Mouse (Mus musculus) mesoderm, embryonic 11.5 days (tissue): ENCODE data around the gene Slc9a3r1.

Experiments used
- DNase-seq: peaks from one replicate; pipeline ENCODE4 v3.0.0-alpha.2; 2012; ENCODE audit warnings: low read depth, low spot score

The Slc9a3r1 gene

GRCm38 (mm10) chr11:115188539-115189231 is 25.5 kb downstream of the Slc9a3r1 start:
- DNase-seq = no peak

GRCm38 (mm10) chr11:115189304-115189703 is 26.2 kb downstream of the Slc9a3r1 start:
- DNase-seq = no peak

DNA sequence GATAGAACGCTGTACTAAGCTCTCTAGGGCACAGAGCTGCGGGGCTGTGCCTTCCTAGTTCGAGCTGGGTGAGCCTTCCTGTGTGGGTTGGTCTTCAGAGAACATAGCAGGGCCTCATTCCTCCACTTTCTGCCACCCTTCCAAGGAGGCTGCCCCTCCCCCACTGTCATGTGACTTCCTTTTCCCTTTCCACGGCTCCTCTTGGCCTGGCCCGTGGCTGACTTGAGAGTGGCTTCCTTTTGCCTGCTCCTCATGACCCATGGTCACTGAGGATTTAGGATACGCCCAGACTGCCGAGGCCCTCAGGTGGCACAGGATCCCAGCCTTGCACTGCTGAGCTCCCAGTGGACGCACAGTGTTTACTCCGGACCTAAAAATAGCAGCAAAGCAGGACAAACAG is 29.0 kb downstream of the Slc9a3r1 start:
- DNase-seq = no peak

DNA sequence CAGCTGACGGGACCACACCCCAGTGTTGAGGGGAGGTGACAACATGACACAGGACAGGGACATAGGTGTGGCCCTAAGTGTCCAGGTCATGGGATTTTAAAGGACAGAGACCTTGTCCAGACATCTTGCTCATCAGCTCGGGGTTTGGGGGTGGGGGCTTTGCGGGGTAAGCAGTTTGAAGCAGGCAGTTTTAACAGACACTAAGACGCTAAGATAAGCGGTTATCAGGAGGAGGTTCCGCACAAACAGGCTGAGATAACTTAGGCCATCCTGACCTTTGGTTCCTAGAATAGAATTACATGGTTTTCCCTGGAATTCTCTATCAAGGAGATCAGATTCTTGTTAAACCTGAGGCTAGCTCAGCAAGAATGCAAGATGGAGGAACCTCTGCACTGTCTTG is 31.6 kb downstream of the Slc9a3r1 start:
- DNase-seq = no peak

DNA sequence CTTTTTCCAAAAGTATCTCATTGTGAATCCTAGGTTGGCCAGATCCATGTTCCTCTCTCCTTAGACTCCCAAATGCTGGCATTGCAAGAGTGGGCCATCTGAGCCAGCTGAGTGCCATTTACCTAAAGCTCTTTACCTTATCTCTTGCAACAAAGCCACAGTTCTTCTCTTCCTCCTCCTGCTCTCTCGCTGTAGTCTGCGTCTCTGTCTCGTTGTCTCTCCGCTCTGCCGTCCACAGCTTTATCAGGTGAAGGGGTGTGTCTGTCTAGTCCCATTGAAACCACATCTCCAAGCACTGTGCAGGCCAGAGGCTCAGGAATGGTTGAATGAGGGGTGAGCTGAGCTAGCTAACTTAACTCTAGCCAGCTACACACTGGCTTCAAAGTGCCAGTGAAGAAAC is 32.8 kb downstream of the Slc9a3r1 start:
- no peak for DNase-seq

GRCm38 (mm10) chr11:115197558-115197957 is 34.4 kb downstream of the Slc9a3r1 start:
- DNase-seq = no peak

- no peak for DNase-seq
Observed at GRCm38 (mm10) chr11:115198932-115199384, 35.8 kb downstream of the Slc9a3r1 start.

DNA sequence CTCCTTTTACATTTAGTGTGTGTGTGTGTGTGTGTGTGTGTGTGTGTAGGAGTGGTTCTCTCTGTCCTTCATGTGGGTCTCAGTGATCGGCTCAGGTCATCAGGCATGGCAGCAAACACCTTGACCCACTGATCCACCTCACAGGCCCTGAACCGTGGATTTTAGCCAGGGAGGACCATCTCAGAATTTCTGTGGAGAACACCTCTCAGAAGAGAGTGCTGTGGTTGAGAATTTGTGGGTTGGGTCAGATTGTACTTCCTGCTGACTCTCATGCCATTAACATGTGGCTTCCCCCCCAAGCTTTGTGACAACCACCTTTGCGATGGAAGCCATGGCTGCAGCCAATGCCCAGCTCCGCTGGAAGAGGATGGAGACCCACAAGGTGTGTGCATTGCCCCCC is 37.4 kb downstream of the Slc9a3r1 start:
- no peak for DNase-seq

GRCm38 (mm10) chr11:115202316-115202715 is 39.2 kb downstream of the Slc9a3r1 start:
- peak; percentile 83 for DNase-seq

- DNase-seq = no peak
Observed at GRCm38 (mm10) chr11:115202756-115203155, 39.6 kb downstream of the Slc9a3r1 start.

- DNase-seq = no peak
Observed at GRCm38 (mm10) chr11:115208126-115208525, 45.0 kb downstream of the Slc9a3r1 start.

DNA sequence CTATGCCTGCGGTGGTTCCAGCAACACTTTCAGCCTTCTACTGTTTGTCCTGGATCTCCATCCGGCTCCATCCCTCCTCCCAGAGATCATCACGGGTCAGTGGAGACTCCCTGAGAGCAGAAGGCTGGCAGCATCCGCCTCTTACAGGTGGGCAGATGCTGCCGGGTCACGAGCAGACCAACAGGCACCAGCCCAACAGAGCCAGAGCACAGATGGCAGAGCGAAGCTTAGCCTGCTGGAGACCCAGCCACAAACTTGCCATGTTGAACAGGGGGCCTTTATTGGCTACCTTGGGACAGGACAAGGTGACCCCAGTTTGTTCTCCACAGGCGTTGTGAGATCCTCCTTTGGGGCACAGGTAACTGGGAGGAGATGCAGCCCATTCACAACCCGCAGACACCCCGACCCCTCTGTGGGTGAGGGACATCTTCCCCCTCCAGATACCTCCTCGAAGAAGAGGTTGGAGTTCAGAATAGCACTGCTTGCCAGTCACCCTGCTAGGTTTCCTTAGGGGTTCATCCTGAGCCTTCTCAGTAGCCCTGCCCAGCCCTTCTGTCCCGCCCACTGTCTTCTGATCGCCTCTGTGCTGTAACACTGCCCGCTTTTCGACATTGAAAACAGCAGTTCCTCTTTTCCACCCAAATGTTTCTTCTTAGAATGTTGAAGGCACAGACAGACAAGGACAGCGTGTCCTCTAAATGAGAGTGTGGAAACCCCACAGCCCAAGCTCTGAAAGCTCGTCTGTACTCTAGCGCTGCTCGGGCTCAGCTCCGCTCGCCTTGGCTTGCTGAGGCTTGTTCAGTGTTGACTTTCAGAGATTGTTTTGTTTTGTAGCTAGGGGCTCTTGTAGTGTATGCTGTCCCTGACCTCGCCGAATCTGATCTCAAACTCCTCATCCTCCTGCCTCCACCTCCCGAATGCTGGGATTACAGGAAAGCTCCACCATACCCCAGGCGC is 45.9 kb downstream of the Slc9a3r1 start:
- no peak for DNase-seq

- DNase-seq = no peak
Observed at GRCm38 (mm10) chr11:115209958-115210357, 46.8 kb downstream of the Slc9a3r1 start.

DNA sequence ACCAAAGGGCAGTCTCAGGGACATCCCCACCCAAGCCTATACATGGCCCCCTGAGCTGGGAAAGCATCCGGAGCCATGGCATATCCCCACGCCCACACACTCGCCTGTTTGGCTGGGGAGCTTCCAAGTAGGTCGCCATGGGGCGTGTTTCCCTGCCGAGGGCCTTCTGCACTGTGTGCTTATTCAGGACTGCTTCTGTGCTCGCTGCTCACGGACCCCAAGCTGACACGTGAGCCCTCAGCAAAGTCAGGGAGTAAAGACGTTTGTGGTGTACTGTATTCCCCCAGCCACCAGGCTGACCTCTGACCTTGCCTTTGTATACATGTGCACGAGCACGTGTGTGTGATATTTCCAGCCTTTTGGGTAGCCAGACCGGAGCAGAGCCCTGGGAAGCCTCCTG is 49.0 kb downstream of the Slc9a3r1 start:
- no peak for DNase-seq

- DNase-seq = no peak
Observed at GRCm38 (mm10) chr11:115215123-115215522, 52.0 kb downstream of the Slc9a3r1 start.

GRCm38 (mm10) chr11:115217439-115218410 is 54.6 kb downstream of the Slc9a3r1 start:
- DNase-seq = no peak

DNA sequence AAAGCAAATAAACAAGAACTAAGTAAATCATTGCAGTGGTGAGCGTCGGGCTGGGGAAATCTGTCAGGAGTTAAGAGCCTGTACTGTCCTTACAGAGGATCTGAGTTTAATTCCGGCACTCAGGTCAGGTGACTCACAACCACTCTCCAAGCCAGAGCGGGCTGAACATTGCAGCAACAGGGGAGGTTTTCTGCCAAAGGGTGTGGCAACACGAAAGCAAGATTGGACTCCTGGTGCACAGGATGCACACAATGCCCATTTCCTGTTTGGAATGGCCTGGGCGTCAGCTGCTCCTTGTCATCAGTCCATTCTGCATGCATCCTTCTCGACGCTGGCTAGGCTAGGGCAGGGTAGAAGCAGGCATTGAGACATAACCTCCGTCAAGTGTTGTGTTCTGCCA is 56.1 kb downstream of the Slc9a3r1 start:
- DNase-seq = no peak

DNA sequence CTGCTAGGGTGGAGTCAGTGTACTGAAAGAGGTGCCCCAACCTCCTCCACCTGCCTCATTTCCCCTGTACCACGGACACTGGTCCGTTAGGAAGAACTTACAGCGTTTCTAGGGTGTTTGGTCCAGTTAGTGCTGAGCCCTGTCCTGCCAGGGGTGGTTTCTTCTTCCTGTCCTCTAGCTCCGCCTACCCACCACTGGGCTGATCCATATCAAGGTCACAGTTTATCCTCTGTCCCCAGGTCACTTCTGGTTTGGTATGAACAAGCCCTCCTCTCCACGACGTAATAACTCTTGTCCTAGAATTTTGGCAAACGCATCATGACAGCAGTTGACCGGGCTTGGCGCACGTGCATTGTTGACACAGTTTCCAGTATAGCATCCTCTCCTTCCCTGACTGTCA is 56.5 kb downstream of the Slc9a3r1 start:
- no peak for DNase-seq

- no peak for DNase-seq
Observed at GRCm38 (mm10) chr11:115222077-115222476, 58.9 kb downstream of the Slc9a3r1 start.

- DNase-seq = no peak
Observed at GRCm38 (mm10) chr11:115222570-115222969, 59.4 kb downstream of the Slc9a3r1 start.

GRCm38 (mm10) chr11:115223451-115223850 is 60.3 kb downstream of the Slc9a3r1 start:
- no peak for DNase-seq
